Mouse (Mus musculus): ENCODE results near the gene Lrp10.

GRCm38 (mm10) chr14:54439155-54439554 is 24.8 kb upstream of the Lrp10 start:
- no peak for TF ChIP-seq CTCF (IDR thresholded peaks at IDR 0.05; ENCODE audit: borderline replicate concordance, insufficient read depth, low read length)
- TF ChIP-seq POLR2A (IDR thresholded peaks at IDR 0.05; ENCODE audit: low read depth, low read length) = no peak
